Mouse (Mus musculus): Measurements from ENCODE around the gene Epb41l2.

DNA sequence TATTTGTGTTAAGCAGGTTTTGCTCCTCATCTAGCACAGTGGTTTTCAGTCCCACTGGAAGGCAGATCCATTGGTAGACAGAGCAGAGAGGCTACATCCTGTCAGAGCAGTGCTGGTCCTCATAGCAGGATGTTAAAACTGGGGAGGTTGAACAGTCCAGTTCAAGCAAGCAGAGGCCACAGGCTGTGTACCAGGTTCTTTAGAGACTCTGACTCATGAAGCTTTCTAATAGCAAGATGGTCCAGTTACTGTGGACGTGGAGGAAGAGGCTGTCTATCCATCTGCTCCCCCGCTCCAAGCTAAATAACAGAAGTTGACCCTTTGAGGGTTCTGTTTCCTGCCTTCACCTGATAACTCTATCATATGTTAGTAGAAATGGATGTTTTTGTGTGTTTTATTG lies 41.8 kb downstream of the Epb41l2 start:
- no peak for TF ChIP-seq CTCF (IDR thresholded peaks at IDR 0.05; ENCODE audit: control insufficient read depth, insufficient read depth, insufficient read length)
- TF ChIP-seq FOSL1 (IDR thresholded peaks at IDR 0.05; ENCODE audit: insufficient read depth, low read length, poor library complexity, severe bottlenecking), result no peak
- no peak for TF ChIP-seq CEBPB (IDR thresholded peaks at IDR 0.05; ENCODE audit: low read depth)
- no peak for TF ChIP-seq USF1 (IDR thresholded peaks at IDR 0.05; ENCODE audit: low read depth)
- no peak for TF ChIP-seq MAX (IDR thresholded peaks at IDR 0.05)
- no peak for TF ChIP-seq MYOG (IDR thresholded peaks at IDR 0.05; ENCODE audit: control insufficient read depth, extremely low read depth, insufficient read length)
- no peak for TF ChIP-seq MYOD1 (IDR thresholded peaks at IDR 0.05; ENCODE audit: control insufficient read depth, insufficient read length, low read depth)

Data from C2C12 (cell line).